In the genomic region with DNA sequence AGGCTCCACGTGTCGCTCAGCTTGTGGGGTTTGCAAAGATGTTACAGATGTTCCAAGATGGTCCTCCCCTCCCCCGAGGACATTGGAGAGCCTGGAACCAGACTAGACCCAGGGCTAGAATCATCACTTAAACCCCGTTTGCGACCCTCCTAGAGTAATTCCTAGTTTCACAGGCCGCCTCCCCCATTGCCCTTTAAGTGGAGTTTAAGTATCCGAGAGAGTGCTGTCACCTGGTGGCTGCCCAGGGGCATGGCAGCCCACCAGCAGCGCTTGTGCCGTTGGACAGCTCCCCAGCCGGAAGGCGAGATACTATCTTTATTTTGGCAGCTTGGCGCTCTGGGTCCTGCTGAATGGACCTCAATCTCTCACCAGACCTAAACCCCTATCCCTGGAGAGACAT, we compare ENCODE assay signal across 8 mouse cellular contexts. TPM values are rescaled to one million over a fixed set of nuclear protein-coding genes. Genes with fewer than 3 reads are reported as not detected.
DNase-seq lines count a peak whose midpoint lies in the region; ATAC-seq and TF ChIP-seq lines count a peak whose summit lies in the region.

No protein-coding gene starts in this region.

- peaks cover 4% of the 10 kb centered on the region; the same call in 1 of the 2 replicates for H3K9me3 ChIP-seq in kidney, embryonic 16.5 days (ENCODE audit: low read length)
- H3K9me3 ChIP-seq in limb, embryonic 14.5 days (ENCODE audit: control insufficient read depth, low read length), result no peaks in the 10 kb centered on the region

- TF ChIP-seq CTCF in kidney, adult 2 months (conservative IDR thresholded peaks at IDR 0.05; ENCODE audit: insufficient read depth, insufficient read length, low read depth, low read length), result peak; percentile 91

- WGBS in kidney, embryonic 16.5 days, result 2% methylated on average over 12 of the region's 12 CpGs
- 5% methylated on average over 12 of the region's 12 CpGs for WGBS in kidney, adult 2 months
- 1% methylated on average over 12 of the region's 12 CpGs for WGBS in limb, embryonic 14.5 days

- H3K27ac ChIP-seq in kidney, embryonic 16.5 days (ENCODE audit: low read length), result no peak overlapping the region
- no peak overlapping the region for H3K27ac ChIP-seq in kidney, adult 2 months (ENCODE audit: insufficient read depth, low read depth, low read length)
- no peak overlapping the region for H3K27ac ChIP-seq in limb, embryonic 14.5 days (replicated peaks; ENCODE audit: low read depth, low read length)

- ATAC-seq in kidney, embryonic 16.5 days (ENCODE audit: low FRiP score, low TSS enrichment), result no peak
- no peak for ATAC-seq in limb, embryonic 14.5 days (ENCODE audit: low FRiP score, low read depth)

- no peaks in the 10 kb centered on the region for H3K36me3 ChIP-seq in kidney, embryonic 16.5 days (ENCODE audit: insufficient read depth, low read length)
- no peaks in the 10 kb centered on the region for H3K36me3 ChIP-seq in kidney, adult 2 months (ENCODE audit: control insufficient read depth, insufficient read depth, low read length)
- H3K36me3 ChIP-seq in limb, embryonic 14.5 days (ENCODE audit: control insufficient read depth, insufficient read depth, low read length), result no peaks in the 10 kb centered on the region
- no peaks in the 10 kb centered on the region for H3K36me3 ChIP-seq in splenic B cell, adult 2 months (ENCODE audit: control insufficient read depth, insufficient read depth, low read length, poor library complexity, severe bottlenecking)

- peaks cover 30% of the 10 kb centered on the region for H3K4me1 ChIP-seq in kidney, embryonic 16.5 days (ENCODE audit: insufficient read depth, low read length)
- H3K4me1 ChIP-seq in kidney, adult 2 months (ENCODE audit: control insufficient read depth, insufficient read depth, low read length), result no peaks in the 10 kb centered on the region
- H3K4me1 ChIP-seq in limb, embryonic 14.5 days (ENCODE audit: control insufficient read depth, insufficient read depth, low read length), result peaks cover 11% of the 10 kb centered on the region

- TF ChIP-seq POLR2A in kidney, adult 2 months (IDR thresholded peaks at IDR 0.05; ENCODE audit: low read depth, low read length), result no peak
- no peak for TF ChIP-seq POLR2A in limb, embryonic 14.5 days (IDR thresholded peaks at IDR 0.05; ENCODE audit: borderline replicate concordance, extremely low read depth, insufficient read depth, insufficient read length)

- H3K4me2 ChIP-seq in kidney, embryonic 16.5 days (replicated peaks; ENCODE audit: low read depth, low read length), result no peak overlapping the region
- H3K4me2 ChIP-seq in limb, embryonic 14.5 days (replicated peaks; ENCODE audit: low read depth, low read length, severe bottlenecking), result no peak overlapping the region

- no peak overlapping the region for H3K4me3 ChIP-seq in kidney, embryonic 16.5 days (ENCODE audit: low read length)
- no peak overlapping the region for H3K4me3 ChIP-seq in kidney, adult 2 months (ENCODE audit: insufficient read depth, low read depth, low read length)
- no peak overlapping the region for H3K4me3 ChIP-seq in limb, embryonic 14.5 days (replicated peaks; ENCODE audit: low read length)

- H3K27me3 ChIP-seq in kidney, embryonic 16.5 days (ENCODE audit: insufficient read depth, low read length), result peaks cover 63% of the 10 kb centered on the region
- peaks cover 3% of the 10 kb centered on the region; the same call in 1 of the 2 replicates for H3K27me3 ChIP-seq in kidney, adult 2 months (replicated peaks; ENCODE audit: control insufficient read depth, insufficient read depth, low read length)
- H3K27me3 ChIP-seq in limb, embryonic 14.5 days (ENCODE audit: control insufficient read depth, insufficient read depth, low read length), result peaks cover 61% of the 10 kb centered on the region
- 0 out of 2 replicates have a peak, but pooled peaks cover 1% of the 10 kb centered on the region for H3K27me3 ChIP-seq in splenic B cell, adult 2 months (ENCODE audit: control insufficient read depth, insufficient read depth, low read length, poor library complexity, severe bottlenecking)

- DNase-seq in kidney, adult 18-20 months, result peak; percentile 79
- peak; percentile 88 for DNase-seq in embryo, embryonic 10.5 days (ENCODE audit: low spot score)
- DNase-seq in gastrocnemius, postnatal 25 days, result peak; percentile 52
- peak; percentile 74 for DNase-seq in kidney, adult 2 months
- peak; percentile 83 for DNase-seq in limb, embryonic 14.5 days (ENCODE audit: low spot score)
- peak; percentile 78 for DNase-seq in neural tube, embryonic 10.5 days (ENCODE audit: extremely low spot score, low spot score)
- DNase-seq in splenic B cell, adult 2 months (ENCODE audit: low read depth, low spot score), result peak; percentile 72

- H3K9ac ChIP-seq in kidney, embryonic 16.5 days (replicated peaks; ENCODE audit: low read length), result no peak overlapping the region
- no peak overlapping the region for H3K9ac ChIP-seq in limb, embryonic 14.5 days (ENCODE audit: low read depth, low read length, severe bottlenecking)

RNA-seq across cellular contexts. Expression of gene Asic1, which starts 1.3 kb away (rescaled TPM):
- 1.7 TPM in 2 replicates for polyA plus RNA-seq in kidney, embryonic 16.5 days (2015; fragmentation: Nextera tagmentation; extraction: Ambion mirVana)
- total RNA-seq in gastrocnemius, postnatal 25 days (2021), result under 1 TPM; 0.08 to 0.61 TPM
- 0.34 and 0.37 TPM in 2 replicates for polyA plus RNA-seq in kidney, adult 2 months (2012; rRNA removed)
- 3.4 TPM in 2 replicates for polyA plus RNA-seq in limb, embryonic 14.5 days (2012; rRNA removed)
- polyA plus RNA-seq in limb, embryonic 14.5 days (2014; fragmentation: Nextera tagmentation; extraction: Ambion mirVana), result 1.4 and 1.9 TPM in 2 replicates

RNA-seq across cellular contexts. Expression of gene Racgap1, which starts 17.4 kb away (rescaled TPM):
- polyA plus RNA-seq in kidney, embryonic 16.5 days (2015; fragmentation: Nextera tagmentation; extraction: Ambion mirVana), result 143 and 157 TPM in 2 replicates
- 1 to 10 TPM; 1.3 to 2.1 TPM for total RNA-seq in gastrocnemius, postnatal 25 days (2021)
- polyA plus RNA-seq in kidney, adult 2 months (2012; rRNA removed), result 2.4 and 2.6 TPM in 2 replicates
- polyA plus RNA-seq in limb, embryonic 14.5 days (2012; rRNA removed), result 102 and 107 TPM in 2 replicates
- 82.1 and 92.4 TPM in 2 replicates for polyA plus RNA-seq in limb, embryonic 14.5 days (2014; fragmentation: Nextera tagmentation; extraction: Ambion mirVana)

RNA-seq across cellular contexts. Expression of gene Smarcd1, which starts 33.0 kb away (rescaled TPM):
- 49.8 and 56.3 TPM in 2 replicates for polyA plus RNA-seq in kidney, embryonic 16.5 days (2015; fragmentation: Nextera tagmentation; extraction: Ambion mirVana)
- total RNA-seq in gastrocnemius, postnatal 25 days (2021), result 1 to 10 TPM; 4.6 to 5.9 TPM
- polyA plus RNA-seq in kidney, adult 2 months (2012; rRNA removed), result 27.7 and 29.5 TPM in 2 replicates
- 77.1 and 93.5 TPM in 2 replicates for polyA plus RNA-seq in limb, embryonic 14.5 days (2012; rRNA removed)
- polyA plus RNA-seq in limb, embryonic 14.5 days (2014; fragmentation: Nextera tagmentation; extraction: Ambion mirVana), result 41.9 and 49.2 TPM in 2 replicates

RNA-seq across cellular contexts. Expression of gene Gm17349, which starts 36.4 kb away (rescaled TPM):
- not detected in 2 replicates for polyA plus RNA-seq in kidney, embryonic 16.5 days (2015; fragmentation: Nextera tagmentation; extraction: Ambion mirVana)
- 1 to 10 TPM in 1 of 2 experiments, not detected in 1; 1.6 TPM for total RNA-seq in gastrocnemius, postnatal 25 days (2021)
- 0.58 TPM in 1 of 2 replicates, not detected in the other for polyA plus RNA-seq in kidney, adult 2 months (2012; rRNA removed)
- 0.63 TPM in 1 of 2 replicates, not detected in the other for polyA plus RNA-seq in limb, embryonic 14.5 days (2012; rRNA removed)
- polyA plus RNA-seq in limb, embryonic 14.5 days (2014; fragmentation: Nextera tagmentation; extraction: Ambion mirVana), result not detected in 2 replicates

RNA-seq across cellular contexts. Expression of gene Gpd1, which starts 48.4 kb away (rescaled TPM):
- 45.4 and 46.1 TPM in 2 replicates for polyA plus RNA-seq in kidney, embryonic 16.5 days (2015; fragmentation: Nextera tagmentation; extraction: Ambion mirVana)
- total RNA-seq in gastrocnemius, postnatal 25 days (2021), result 100 to 1,000 TPM; 415 to 536 TPM
- 427 and 506 TPM in 2 replicates for polyA plus RNA-seq in kidney, adult 2 months (2012; rRNA removed)
- 1.4 TPM in 2 replicates for polyA plus RNA-seq in limb, embryonic 14.5 days (2012; rRNA removed)
- 0.15 and 0.22 TPM in 2 replicates for polyA plus RNA-seq in limb, embryonic 14.5 days (2014; fragmentation: Nextera tagmentation; extraction: Ambion mirVana)

Comparison
In these comparisons a context has a peak if more than half of its experiments do, and no peak if none do; other contexts are left out.
1. RNA of gene Racgap1, which starts 17.4 kb away (polyA plus RNA-seq): 143 to 157 TPM in kidney, embryonic 16.5 days and 82.1 to 107 TPM in limb, embryonic 14.5 days; 2.4 to 2.6 TPM in kidney, adult 2 months; every median in the first group is over 10 times any median in the second.
2. Peak in every context shown above with its lines, with median percentiles within 50 percentile points of each other: DNase-seq.